Mouse (Mus musculus) kidney, adult 10 weeks (tissue): ENCODE data around the gene Gtf2b. TPM values are rescaled to one million over a fixed set of nuclear protein-coding genes. Genes with fewer than 3 reads are reported as not detected.

Experiments
- polyA plus RNA-seq: library from polyadenylated mRNA; stranded (reverse); fragments of 350-450 nt; fragmentation: Illumina TruSeq; extraction: RNeasy Lipid Tissue Mini Kit (QIAGEN cat#74804); gene quantifications from one replicate; pipeline ENCODE4 v1.2.3, GENCODE M21; 2014; ENCODE audit warnings: low read depth, low replicate concordance

The Gtf2b gene
- 69.8 TPM for polyA plus RNA-seq

GRCm38 (mm10) chr3:142764995-142765777 is at the start of gene Gtf2b:
Gtf2b (plus strand) TSS chr3:142765045.

Other genes starting within 250 kb of the Gtf2b start
- gene Gbp7, start 234.7 kb upstream of the Gtf2b start, polyA plus RNA-seq: 21.5 TPM
- 68.2 TPM for gene Gbp3, start 205.0 kb upstream of the Gtf2b start, polyA plus RNA-seq
- 0.44 TPM for gene Gbp2b, start 170.2 kb upstream of the Gtf2b start, polyA plus RNA-seq
- gene Gbp2, start 144.4 kb upstream of the Gtf2b start, polyA plus RNA-seq: 16.6 TPM
- gene Kyat3, start 64.0 kb upstream of the Gtf2b start, polyA plus RNA-seq: 416 TPM
- gene Pkn2, start 117.0 kb downstream of the Gtf2b start, polyA plus RNA-seq: 98.3 TPM